Mouse (Mus musculus) intestine, embryonic 15.5 days (tissue): ENCODE data around the gene Mif. TPM values are rescaled to one million over a fixed set of nuclear protein-coding genes. Genes with fewer than 3 reads are reported as not detected.
A peak's percentile ranks its signal among the peaks of the same experiment; 100 is the strongest.

Source experiments
- ATAC-seq: fragments of 200-750 bp; cut with Nextera tagmentation; 2 replicates; pipeline ENCODE4 v1.8.0; 2017; ENCODE audit warnings: moderate TSS enrichment, moderate library complexity
- H3K27ac ChIP-seq: fragments of 300-500 bp; sonication (generic); 2 replicates; pipeline ENCODE4 v1.5.1; 2015; ENCODE audit warnings: mild to moderate bottlenecking, inconsistent platforms
- H3K27me3 ChIP-seq: fragments of 300-500 bp; sonication (generic); replicated peaks from 2 replicates; pipeline ENCODE4 v1.6.1; 2015; ENCODE audit warnings: inconsistent platforms
- H3K36me3 ChIP-seq: fragments of 300-500 bp; sonication (generic); 2 replicates; pipeline ENCODE4 v1.6.1; 2015; ENCODE audit warnings: inconsistent platforms
- H3K4me1 ChIP-seq: fragments of 300-500 bp; sonication (generic); replicated peaks from 2 replicates; pipeline ENCODE4 v1.6.1; 2015; ENCODE audit warnings: inconsistent platforms
- H3K4me2 ChIP-seq: fragments of 300-500 bp; sonication (generic); replicated peaks from 2 replicates; pipeline ENCODE4 v1.6.1; 2015; ENCODE audit warnings: mild to moderate bottlenecking, inconsistent platforms
- H3K4me3 ChIP-seq: fragments of 300-500 bp; sonication (generic); replicated peaks from 2 replicates; pipeline ENCODE4 v1.5.1; 2015; ENCODE audit warnings: inconsistent platforms
- H3K9ac ChIP-seq: fragments of 300-500 bp; sonication (generic); 2 replicates; pipeline ENCODE4 v1.6.1; 2015; ENCODE audit warnings: inconsistent platforms
- H3K9me3 ChIP-seq: fragments of 300-500 bp; sonication (generic); 2 replicates; pipeline ENCODE4 v1.6.1; 2016; ENCODE audit warnings: inconsistent platforms
- WGBS: fragments of 180-500 bp; shearing (Covaris S2); methylation state at CpG from one replicate; pipeline ENCODE4 v1.1.7; 2015; 5-methylcytosine and 5-hydroxymethylcytosine counted together
- polyA plus RNA-seq: library from polyadenylated mRNA; unstranded; fragments of >200 nt; fragmentation: Nextera tagmentation; extraction: Ambion mirVana; gene quantifications from 2 replicates; pipeline ENCODE4 v1.2.1, GENCODE M21; 2015

The Mif gene
- polyA plus RNA-seq, 1 experiment from 2014 or later, result 2,230 TPM

GRCm38 (mm10) chr10:75884742-75885141 lies 24.7 kb upstream of the Mif start:
- Histone ChIP-seq H3K4me3 (no peak overlapping the region), H3K4me2 (no peak overlapping the region), H3K4me1 (peaks cover 18% of the 10 kb centered on the region), H3K36me3 (no peaks in the 10 kb centered on the region), H3K27ac (no peak overlapping the region), H3K27me3 (no peaks in the 10 kb centered on the region), H3K9ac (no peak overlapping the region), H3K9me3 (no peaks in the 10 kb centered on the region)
- 94% methylated on average over 8 of the region's 8 CpGs for WGBS
- ATAC-seq, result no peak

- Histone ChIP-seq H3K9ac (no peak overlapping the region), H3K27me3 (no peaks in the 10 kb centered on the region), H3K9me3 (no peaks in the 10 kb centered on the region), H3K36me3 (no peaks in the 10 kb centered on the region), H3K4me1 (peaks cover 13% of the 10 kb centered on the region), H3K4me2 (peak overlapping the region; percentile 39), H3K4me3 (no peak overlapping the region), H3K27ac (no peak overlapping the region)
- ATAC-seq, result peak; percentile 66
- under 1% methylated on average over 10 of the region's 10 CpGs for WGBS
These were observed 23.2 kb upstream of the Mif start for GRCm38 (mm10) chr10:75883232-75883552.

GRCm38 (mm10) chr10:75882433-75883231 lies 22.6 kb upstream of the Mif start:
- H3K4me3 ChIP-seq, result no peak overlapping the region
- 8% methylated on average over 15 of the region's 15 CpGs for WGBS
- H3K27ac ChIP-seq, result no peak overlapping the region
- H3K9ac ChIP-seq, result no peak overlapping the region
- H3K36me3 ChIP-seq, result no peaks in the 10 kb centered on the region
- peaks cover 13% of the 10 kb centered on the region for H3K4me1 ChIP-seq
- H3K4me2 ChIP-seq, result peak overlapping the region; percentile 39
- ATAC-seq, result peak; percentile 46
- no peaks in the 10 kb centered on the region for H3K9me3 ChIP-seq
- no peaks in the 10 kb centered on the region for H3K27me3 ChIP-seq

GRCm38 (mm10) chr10:75881578-75882432 lies 21.8 kb upstream of the Mif start:
- ATAC-seq, result peak; percentile 76
- no peak overlapping the region for H3K4me3 ChIP-seq
- WGBS, result 18% methylated on average over 20 of the region's 20 CpGs

GRCm38 (mm10) chr10:75880771-75881577 lies 20.9 kb upstream of the Mif start:
- Histone ChIP-seq H3K4me3 (no peak overlapping the region), H3K4me2 (no peak overlapping the region), H3K4me1 (peaks cover 13% of the 10 kb centered on the region), H3K27ac (no peak overlapping the region), H3K9me3 (no peaks in the 10 kb centered on the region), H3K36me3 (no peaks in the 10 kb centered on the region), H3K27me3 (no peaks in the 10 kb centered on the region), H3K9ac (no peak overlapping the region)
- ATAC-seq, result no peak
- WGBS, result 55% methylated on average over 6 of the region's 6 CpGs

More at GRCm38 (mm10) chr10:75881578-75882432, 21.8 kb upstream of the Mif start:
- H3K27me3 ChIP-seq, result no peaks in the 10 kb centered on the region
- H3K9ac ChIP-seq, result no peak overlapping the region
- 0 out of 2 replicates have a peak overlapping the region, but pooled peaks have one; percentile 37 for H3K4me2 ChIP-seq
- no peaks in the 10 kb centered on the region for H3K9me3 ChIP-seq
- peaks cover 13% of the 10 kb centered on the region for H3K4me1 ChIP-seq
- H3K27ac ChIP-seq, result no peak overlapping the region
- no peaks in the 10 kb centered on the region for H3K36me3 ChIP-seq

GRCm38 (mm10) chr10:75880351-75880750 lies 20.3 kb upstream of the Mif start:
- 92% methylated on average over 10 of the region's 10 CpGs for WGBS
- Histone ChIP-seq H3K27me3 (no peaks in the 10 kb centered on the region), H3K4me3 (no peak overlapping the region), H3K9ac (no peak overlapping the region), H3K4me2 (no peak overlapping the region), H3K27ac (no peak overlapping the region), H3K9me3 (no peaks in the 10 kb centered on the region), H3K4me1 (peaks cover 13% of the 10 kb centered on the region), H3K36me3 (no peaks in the 10 kb centered on the region)
- ATAC-seq, result no peak

- peaks cover 13% of the 10 kb centered on the region for H3K4me1 ChIP-seq
- ATAC-seq, result no peak
- 86% methylated on average over 3 of the region's 3 CpGs for WGBS
These were observed 18.8 kb upstream of the Mif start for GRCm38 (mm10) chr10:75878836-75879235.

GRCm38 (mm10) chr10:75873543-75874170 lies 13.6 kb upstream of the Mif start:
- Histone ChIP-seq H3K9me3 (no peaks in the 10 kb centered on the region), H3K27ac (no peak overlapping the region), H3K27me3 (no peaks in the 10 kb centered on the region), H3K4me3 (no peak overlapping the region), H3K36me3 (no peaks in the 10 kb centered on the region), H3K4me1 (peaks cover 5% of the 10 kb centered on the region; the same call in 1 of the 2 replicates), H3K4me2 (peak overlapping the region; percentile 70), H3K9ac (no peak overlapping the region)
- 35% methylated on average over 10 of the region's 10 CpGs for WGBS
- ATAC-seq, result no peak

More at GRCm38 (mm10) chr10:75878836-75879235, 18.8 kb upstream of the Mif start:
- Histone ChIP-seq H3K27ac (no peak overlapping the region), H3K9me3 (no peaks in the 10 kb centered on the region), H3K27me3 (no peaks in the 10 kb centered on the region), H3K36me3 (no peaks in the 10 kb centered on the region), H3K4me3 (no peak overlapping the region), H3K9ac (no peak overlapping the region), H3K4me2 (no peak overlapping the region)

GRCm38 (mm10) chr10:75872915-75873542 lies 13.0 kb upstream of the Mif start:
- peak overlapping the region; percentile 15; the same call in 1 of the 2 replicates for H3K9ac ChIP-seq
- peak overlapping the region; percentile 32 for H3K4me3 ChIP-seq
- peak overlapping the region; percentile 70 for H3K4me2 ChIP-seq
- ATAC-seq, result peak; percentile 97
- no peaks in the 10 kb centered on the region for H3K36me3 ChIP-seq
- WGBS, result 3% methylated on average over 11 of the region's 11 CpGs
- peaks cover 5% of the 10 kb centered on the region; the same call in 1 of the 2 replicates for H3K4me1 ChIP-seq
- no peak overlapping the region for H3K27ac ChIP-seq
- H3K9me3 ChIP-seq, result no peaks in the 10 kb centered on the region
- H3K27me3 ChIP-seq, result no peaks in the 10 kb centered on the region

- ATAC-seq, result no peak; the same call in 1 of the 2 replicates
- Histone ChIP-seq H3K27me3 (no peaks in the 10 kb centered on the region), H3K27ac (no peak overlapping the region), H3K36me3 (no peaks in the 10 kb centered on the region), H3K9ac (0 out of 2 replicates have a peak overlapping the region, but pooled peaks have one; percentile 9), H3K4me2 (peak overlapping the region; percentile 70), H3K9me3 (no peaks in the 10 kb centered on the region), H3K4me3 (peak overlapping the region; percentile 32), H3K4me1 (peaks cover 5% of the 10 kb centered on the region; the same call in 1 of the 2 replicates)
- WGBS, result 36% methylated on average over 10 of the region's 10 CpGs
These were observed 12.2 kb upstream of the Mif start for GRCm38 (mm10) chr10:75872025-75872914.
